Mouse (Mus musculus): ENCODE measurements around the gene Mtmr14. TPM values are rescaled to one million over a fixed set of nuclear protein-coding genes. Genes with fewer than 3 reads are reported as not detected.

The Mtmr14 gene
- total RNA-seq, 2 experiments from 2014 or later = 27.4 to 35.3 TPM

Other genes with a start within 250 kb of the Mtmr14 start
- 10 to 100 TPM; 30.9 to 35.1 TPM for gene Thumpd3, start 191.6 kb upstream of the Mtmr14 start, total RNA-seq (2021)
- 100 to 1,000 TPM in 1 of 2 experiments, 10 to 100 TPM in 1; 84.7 to 117 TPM for gene Setd5, start 160.5 kb upstream of the Mtmr14 start, total RNA-seq (2021)
- gene Lhfpl4, start 42.5 kb upstream of the Mtmr14 start, total RNA-seq (2021) = 1 to 10 TPM; 3.2 to 4.8 TPM
- 1 to 10 TPM in 1 of 2 experiments, under 1 TPM in 1; 0.90 to 1.2 TPM for gene Cpne9, start 44.5 kb downstream of the Mtmr14 start, total RNA-seq (2021)
- gene Brpf1, start 69.3 kb downstream of the Mtmr14 start, total RNA-seq (2021) = 10 to 100 TPM; 32.6 to 37.2 TPM
- 10 to 100 TPM; 11.9 to 12.0 TPM for gene Ogg1, start 89.1 kb downstream of the Mtmr14 start, total RNA-seq (2021)
- 10 to 100 TPM; 47.1 to 50.3 TPM for gene Camk1, start 106.1 kb downstream of the Mtmr14 start, total RNA-seq (2021)
- gene Tada3, start 140.0 kb downstream of the Mtmr14 start, total RNA-seq (2021) = 10 to 100 TPM; 30.5 to 37.1 TPM
- 100 to 1,000 TPM; 181 to 183 TPM for gene Arpc4, start 140.3 kb downstream of the Mtmr14 start, total RNA-seq (2021)
- 1 to 10 TPM; 1.8 to 4.3 TPM for gene Ttll3, start 151.4 kb downstream of the Mtmr14 start, total RNA-seq (2021)
- gene Rpusd3, start 181.5 kb downstream of the Mtmr14 start, total RNA-seq (2021) = 10 to 100 TPM; 16.4 to 24.4 TPM
- gene Cidec, start 197.9 kb downstream of the Mtmr14 start, total RNA-seq (2021) = 100 to 1,000 TPM; 397 to 418 TPM
- gene Jagn1, start 204.7 kb downstream of the Mtmr14 start, total RNA-seq (2021) = 10 to 100 TPM; 47.6 to 48.4 TPM
- gene Il17re, start 220.6 kb downstream of the Mtmr14 start, total RNA-seq (2021) = 1 to 10 TPM; 1.1 to 1.5 TPM
- gene Il17rc, start 233.6 kb downstream of the Mtmr14 start, total RNA-seq (2021) = 10 to 100 TPM; 22.6 to 25.0 TPM
- gene Creld1, start 245.5 kb downstream of the Mtmr14 start, total RNA-seq (2021) = 10 to 100 TPM; 35.8 to 43.1 TPM